Mouse (Mus musculus) liver, postnatal 0 days (tissue): ENCODE measurements around the gene Gtf2h5.

Experiments used
- CTCF ChIP-seq: sonication (generic); IDR thresholded peaks from 2 replicates; pipeline ENCODE4 v1.5.1; 2016; ENCODE audit warnings: antibody characterized with exemption, low read depth
- EP300 ChIP-seq: IDR thresholded peaks from 2 replicates; pipeline ENCODE4 v1.6.1; 2016; ENCODE audit warnings: antibody characterized with exemption, low read depth, mild to moderate bottlenecking

DNA sequence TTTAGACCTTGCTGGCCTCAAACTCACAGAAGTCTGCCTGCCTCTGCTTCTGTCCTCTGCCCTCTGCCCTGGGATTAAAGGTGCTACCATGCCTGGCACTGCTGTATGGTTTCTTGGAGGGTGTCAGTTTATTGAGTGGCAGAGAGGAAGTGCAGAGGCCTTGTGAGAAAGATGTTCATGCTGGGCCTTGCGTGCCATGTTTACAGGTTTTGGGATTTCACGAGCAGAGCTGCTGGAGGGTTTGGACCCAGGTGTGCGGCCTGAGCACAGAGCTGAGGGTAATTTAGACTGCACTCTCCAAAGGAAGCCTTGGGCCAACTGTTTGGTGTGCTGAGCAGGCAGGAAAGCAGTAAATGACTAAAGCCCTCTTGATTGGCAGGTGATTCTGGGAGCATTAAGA, 38.3 kb downstream of the Gtf2h5 start:
- TF ChIP-seq CTCF (no peak), EP300 (no peak)
